Mouse (Mus musculus): ENCODE results near the gene Arl16. TPM values are rescaled to one million over a fixed set of nuclear protein-coding genes. Genes with fewer than 3 reads are reported as not detected.

Arl16 gene
- total and polyA plus RNA-seq, 3 experiments: 20.0 to 20.8 TPM; not detected in 1

DNA sequence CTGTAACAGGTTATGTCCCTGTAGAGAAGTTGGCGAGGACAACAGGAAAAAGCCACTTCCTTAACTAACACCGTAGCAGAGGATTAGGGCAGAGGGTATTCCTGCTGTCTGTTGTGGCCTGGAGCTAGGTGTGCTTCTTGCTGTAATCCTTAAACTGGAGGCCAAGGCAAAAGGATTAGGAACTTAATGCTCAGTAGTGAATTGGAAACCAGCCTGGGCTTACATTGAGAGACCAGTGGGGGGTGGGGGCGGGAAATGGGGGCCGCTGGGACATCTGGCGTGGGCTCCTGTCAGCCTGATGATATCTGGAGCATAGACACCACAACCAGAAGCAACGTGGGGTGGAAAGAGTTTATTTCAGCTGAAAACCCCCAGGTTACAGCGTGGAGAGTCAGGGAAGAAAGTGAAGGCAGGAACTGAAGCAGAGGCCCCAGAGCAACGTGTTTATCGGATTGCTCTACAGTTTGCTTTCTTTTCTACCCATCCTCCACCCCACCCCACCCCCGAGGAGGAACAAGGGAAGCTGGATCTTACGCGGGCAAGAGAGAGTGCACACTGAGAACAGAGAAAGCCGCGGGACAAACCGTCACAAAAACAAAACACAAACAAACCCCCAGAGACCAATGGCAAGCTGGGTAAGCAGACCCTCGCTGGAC lies 43.1 kb upstream of the Arl16 start (continued):
- TF ChIP-seq ETS1 (IDR thresholded peaks at IDR 0.05; ENCODE audit: low read depth, low read length) (peak; percentile 63; the same call in 1 of the 2 replicates), E2F4 (IDR thresholded peaks at IDR 0.05; ENCODE audit: borderline replicate concordance, low read depth, low read length) (peak; percentile 74; the same call in 1 of the 2 replicates), SMC3 (IDR thresholded peaks at IDR 0.05; ENCODE audit: low read depth, low read length) (peak; percentile 19; the same call in 1 of the 2 replicates), TBP (IDR thresholded peaks at IDR 0.05; ENCODE audit: low read depth, low read length) (peak; percentile 86), MYB (IDR thresholded peaks at IDR 0.05; ENCODE audit: low read depth, low read length) (peak; percentile 70; the same call in 1 of the 2 replicates), GABPA (IDR thresholded peaks at IDR 0.05; ENCODE audit: low read depth, low read length) (no peak), CHD2 (IDR thresholded peaks at IDR 0.05; ENCODE audit: low read length) (peak; percentile 88), CTCF (IDR thresholded peaks at IDR 0.05 in 2 of 3, conservative IDR thresholded peaks at IDR 0.05 in 1 of 3; ENCODE audit: control insufficient read depth in 1 of 3, insufficient read depth in 1 of 3, low read depth in 2 of 3, low read length in 3 of 3, poor library complexity in 1 of 3, severe bottlenecking in 1 of 3) (no peak), MYC (IDR thresholded peaks at IDR 0.05; ENCODE audit: low read depth, low read length) (peak; percentile 96), ZMIZ1 (IDR thresholded peaks at IDR 0.05; ENCODE audit: low read depth, low read length) (peak; percentile 85; the same call in 1 of the 2 replicates), POLR2AphosphoS5 (IDR thresholded peaks at IDR 0.05; ENCODE audit: borderline replicate concordance, low read depth, low read length) (no peak), MAFK (IDR thresholded peaks at IDR 0.05; ENCODE audit: borderline replicate concordance, low read depth, low read length) (0 out of 2 replicates have a peak, but pooled peaks have one; percentile 17), HCFC1 (IDR thresholded peaks at IDR 0.05; ENCODE audit: low read depth, low read length) (peak; percentile 74), KAT2A (conservative IDR thresholded peaks at IDR 0.05; ENCODE audit: low read depth, low read length) (0 out of 2 replicates have a peak, but pooled peaks have one; percentile 31), BHLHE40 (IDR thresholded peaks at IDR 0.05; ENCODE audit: borderline replicate concordance, low read depth, low read length) (peak; percentile 70), ZNF384 (IDR thresholded peaks at IDR 0.05; ENCODE audit: low read depth, low read length) (no peak), ELF1 (IDR thresholded peaks at IDR 0.05; ENCODE audit: low read depth, low read length) (peak; percentile 66; the same call in 1 of the 2 replicates), UBTF (IDR thresholded peaks at IDR 0.05; ENCODE audit: borderline replicate concordance, insufficient read depth, low read depth, low read length) (no peak), USF1 (IDR thresholded peaks at IDR 0.05; ENCODE audit: low read depth, low read length) (no peak; the same call in 1 of the 2 replicates), EP300 (IDR thresholded peaks at IDR 0.05; ENCODE audit: low read depth in 1 of 2, low read length in 2 of 2) (peak; percentile 39 to 78; a peak in 3 of 4 replicates), ZC3H11A (IDR thresholded peaks at IDR 0.05; ENCODE audit: low read depth, low read length) (no peak), RCOR1 (IDR thresholded peaks at IDR 0.05; ENCODE audit: low read depth, low read length) (peak; percentile 56; the same call in 1 of the 2 replicates)

DNA sequence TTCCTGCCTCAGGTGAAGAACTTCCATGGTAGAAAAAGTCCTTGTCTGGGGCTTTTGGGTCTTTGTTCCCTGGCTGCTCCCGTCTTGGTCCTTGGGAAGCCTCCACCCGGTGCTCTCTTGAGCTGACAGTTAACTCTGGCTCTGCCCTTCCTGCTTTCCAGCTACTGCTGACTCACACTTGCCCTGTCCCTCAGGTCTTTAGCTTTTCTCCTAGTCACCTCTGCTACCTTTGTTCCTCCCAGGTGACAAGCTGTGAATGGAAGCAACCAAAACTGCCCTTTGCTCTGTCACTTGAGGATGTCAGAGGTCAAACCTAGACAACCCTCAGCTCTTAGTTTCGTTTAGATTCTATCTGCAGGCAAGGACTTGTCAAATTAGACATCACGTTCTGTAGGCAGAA lies 42.5 kb upstream of the Arl16 start:
- Histone ChIP-seq H3K9me3 (replicated peaks; ENCODE audit: insufficient read depth, low read length) (no peaks in the 10 kb centered on the region), H3K4me3 (ENCODE audit: control insufficient read depth in 1 of 2, insufficient read depth in 1 of 2, low read depth in 2 of 2, low read length in 2 of 2) (peak overlapping the region; percentile 55 to 75), H3K27me3 (ENCODE audit: control insufficient read depth in 1 of 2, insufficient read depth in 2 of 2, low read length in 2 of 2) (no peaks in the 10 kb centered on the region), H3K9ac (ENCODE audit: control insufficient read depth, low read depth, low read length, poor library complexity, severe bottlenecking) (peak overlapping the region; percentile 85), H3K4me1 (ENCODE audit: control insufficient read depth in 1 of 2, insufficient read depth in 2 of 2, low read length in 2 of 2) (peaks cover 21 to 29% of the 10 kb centered on the region in 2 experiments), H3K79me2 (ENCODE audit: control insufficient read depth, insufficient read depth, low read length, poor library complexity) (no peaks in the 10 kb centered on the region; the same call in 1 of the 2 replicates), H3K36me3 (ENCODE audit: control insufficient read depth in 1 of 2, insufficient read depth in 2 of 2, low read length in 2 of 2) (peaks cover 0 to 20% of the 10 kb centered on the region in 2 experiments; a peak in 2 of 4 replicates), H3K27ac (ENCODE audit: control insufficient read depth, low read depth, low read length) (peak overlapping the region; percentile 91)
- 0 out of 2 replicates have a peak, but pooled peaks have one; percentile 27 for TF ChIP-seq MYB (IDR thresholded peaks at IDR 0.05; ENCODE audit: low read depth, low read length)
- TF ChIP-seq ZC3H11A (IDR thresholded peaks at IDR 0.05; ENCODE audit: low read depth, low read length): 0 out of 2 replicates have a peak, but pooled peaks have one; percentile 11
- no peak for TF ChIP-seq HCFC1 (IDR thresholded peaks at IDR 0.05; ENCODE audit: low read depth, low read length)
- TF ChIP-seq EP300 (IDR thresholded peaks at IDR 0.05; ENCODE audit: low read depth in 1 of 2, low read length in 2 of 2): peak in 1 of 2 experiments; percentile 37; a peak in 2 of 4 replicates
- peak; percentile 25 for TF ChIP-seq NELFE (IDR thresholded peaks at IDR 0.05; ENCODE audit: low read depth, low read length)
- peak; percentile 25 for TF ChIP-seq ELF1 (IDR thresholded peaks at IDR 0.05; ENCODE audit: low read depth, low read length)
- TF ChIP-seq ZMIZ1 (IDR thresholded peaks at IDR 0.05; ENCODE audit: low read depth, low read length): peak; percentile 38; the same call in 1 of the 2 replicates
- no peak for TF ChIP-seq CTCF (IDR thresholded peaks at IDR 0.05 in 2 of 3, conservative IDR thresholded peaks at IDR 0.05 in 1 of 3; ENCODE audit: control insufficient read depth in 1 of 3, insufficient read depth in 1 of 3, low read depth in 2 of 3, low read length in 3 of 3, poor library complexity in 1 of 3, severe bottlenecking in 1 of 3)
- peak; percentile 8; the same call in 1 of the 2 replicates for TF ChIP-seq SIN3A (IDR thresholded peaks at IDR 0.05; ENCODE audit: low read length)
- peak; percentile 74 for DNase-seq (ENCODE audit: low read depth, low spot score)

Measured in MEL (cell line).